Mouse (Mus musculus) liver, embryonic 16.5 days (tissue): ENCODE results near the gene Nphp1. TPM values are rescaled to one million over a fixed set of nuclear protein-coding genes. Genes with fewer than 3 reads are reported as not detected.

Experiments
- ATAC-seq: fragments of 200-750 bp; cut with Nextera tagmentation; 2 replicates; pipeline ENCODE4 v1.8.0; 2017; ENCODE audit warnings: low read depth, mild to moderate bottlenecking, moderate number of reproducible peaks, moderate library complexity
- H3K27ac ChIP-seq: fragments of 300-500 bp; sonication (generic); 2 replicates; pipeline ENCODE4 v1.5.1; 2014; ENCODE audit warnings: mild to moderate bottlenecking, low read length
- H3K27me3 ChIP-seq: fragments of 300-500 bp; sonication (generic); 2 replicates; pipeline ENCODE4 v1.6.1; 2014; ENCODE audit warnings: low read depth, low read length, mixed read lengths; ENCODE audit not compliant: control insufficient read depth, insufficient read depth
- H3K36me3 ChIP-seq: fragments of 300-500 bp; sonication (generic); 2 replicates; pipeline ENCODE4 v1.6.1; 2014; ENCODE audit warnings: mild to moderate bottlenecking; ENCODE audit not compliant: control insufficient read depth, insufficient read depth
- H3K4me1 ChIP-seq: fragments of 300-500 bp; sonication (generic); 2 replicates; pipeline ENCODE4 v1.6.1; 2014; ENCODE audit warnings: low read depth, low read length, mixed read lengths; ENCODE audit not compliant: control insufficient read depth
- H3K4me2 ChIP-seq: fragments of 300-500 bp; sonication (generic); 2 replicates; pipeline ENCODE4 v1.6.1; 2014; ENCODE audit warnings: low read depth, low read length, mixed read lengths
- H3K4me3 ChIP-seq: fragments of 300-500 bp; sonication (generic); 2 replicates; pipeline ENCODE4 v1.5.1; 2014; ENCODE audit warnings: low read depth, mild to moderate bottlenecking, low read length
- H3K9ac ChIP-seq: fragments of 300-500 bp; sonication (generic); 2 replicates; pipeline ENCODE4 v1.6.1; 2014; ENCODE audit warnings: low read depth, low read length
- H3K9me3 ChIP-seq: fragments of 300-500 bp; sonication (generic); replicated peaks from 2 replicates; pipeline ENCODE4 v1.6.1; 2016; ENCODE audit warnings: low read length; ENCODE audit not compliant: control insufficient read depth
- WGBS: fragments of 180-500 bp; shearing (Covaris S2); extraction: QIAGEN DNeasy Blood & Tissue Kit; methylation state at CpG from one replicate; pipeline ENCODE4 v1.1.7; 2014; ENCODE audit not compliant: insufficient replicate concordance; 5-methylcytosine and 5-hydroxymethylcytosine counted together
- polyA plus RNA-seq: library from polyadenylated mRNA; unstranded; fragments of >200 nt; fragmentation: Nextera tagmentation; extraction: Ambion mirVana; gene quantifications from 2 replicates; pipeline ENCODE4 v1.2.1, GENCODE M21; 2015

Nphp1 gene
- polyA plus RNA-seq, result 3.0 and 3.4 TPM in 2 replicates

GRCm38 (mm10) chr2:127788440-127789116 is at the start of gene Nphp1:
Gene Nphp1 (minus strand): TSS chr2:127788897.
- Histone ChIP-seq H3K4me1 (peaks cover 17% of the 10 kb centered on the region), H3K36me3 (no peaks in the 10 kb centered on the region), H3K9me3 (no peaks in the 10 kb centered on the region), H3K9ac (peak within 1 kb of the TSS; percentile 75), H3K27me3 (no peaks in the 10 kb centered on the region), H3K4me3 (peak within 1 kb of the TSS; percentile 81), H3K4me2 (peak within 1 kb of the TSS; percentile 84), H3K27ac (peak within 1 kb of the TSS; percentile 46)
- under 1% methylated on average over 40 of the region's 40 CpGs for WGBS
- ATAC-seq, result peak; percentile 83

DNA sequence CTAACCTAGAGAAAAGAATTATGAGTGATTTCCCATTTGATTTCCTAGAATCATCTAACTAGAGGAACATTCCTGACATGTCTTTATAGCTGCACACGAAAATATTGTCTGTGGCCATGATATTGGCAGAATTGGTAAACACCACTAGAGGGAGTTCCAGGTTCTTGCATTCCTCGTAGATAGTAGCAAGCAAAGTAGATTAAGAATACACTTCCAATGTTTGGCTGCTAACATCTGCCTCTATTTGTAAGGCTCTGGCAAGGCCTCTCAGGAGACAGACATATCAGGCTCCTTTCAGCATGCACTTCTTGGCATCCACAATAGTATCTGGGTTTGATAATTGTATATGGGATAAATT is 44.1 kb upstream of the Nphp1 start:
- WGBS, result 12% methylated on average over 2 of the region's 2 CpGs
- no peaks in the 10 kb centered on the region for H3K27me3 ChIP-seq
- H3K9ac ChIP-seq, result no peak overlapping the region
- H3K4me2 ChIP-seq, result no peak overlapping the region; the same call in 1 of the 2 replicates
- H3K36me3 ChIP-seq, result no peaks in the 10 kb centered on the region
- ATAC-seq, result no peak
- peaks cover 12% of the 10 kb centered on the region for H3K4me1 ChIP-seq
- H3K9me3 ChIP-seq, result no peaks in the 10 kb centered on the region
- no peak overlapping the region for H3K27ac ChIP-seq
- no peak overlapping the region for H3K4me3 ChIP-seq

- H3K27me3 ChIP-seq, result no peaks in the 10 kb centered on the region
- peak overlapping the region; percentile 83 for H3K4me2 ChIP-seq
- peak overlapping the region; percentile 60 for H3K9ac ChIP-seq
- no peak overlapping the region for H3K27ac ChIP-seq
- H3K4me1 ChIP-seq, result peaks cover 12% of the 10 kb centered on the region
- peak overlapping the region; percentile 96 for H3K4me3 ChIP-seq
- 21% methylated on average over 11 of the region's 11 CpGs for WGBS
- H3K9me3 ChIP-seq, result no peaks in the 10 kb centered on the region
- H3K36me3 ChIP-seq, result peaks cover under 1% of the 10 kb centered on the region; the same call in 1 of the 2 replicates
- no peak for ATAC-seq
Measured at GRCm38 (mm10) chr2:127832103-127832832, 43.6 kb upstream of the Nphp1 start.

DNA sequence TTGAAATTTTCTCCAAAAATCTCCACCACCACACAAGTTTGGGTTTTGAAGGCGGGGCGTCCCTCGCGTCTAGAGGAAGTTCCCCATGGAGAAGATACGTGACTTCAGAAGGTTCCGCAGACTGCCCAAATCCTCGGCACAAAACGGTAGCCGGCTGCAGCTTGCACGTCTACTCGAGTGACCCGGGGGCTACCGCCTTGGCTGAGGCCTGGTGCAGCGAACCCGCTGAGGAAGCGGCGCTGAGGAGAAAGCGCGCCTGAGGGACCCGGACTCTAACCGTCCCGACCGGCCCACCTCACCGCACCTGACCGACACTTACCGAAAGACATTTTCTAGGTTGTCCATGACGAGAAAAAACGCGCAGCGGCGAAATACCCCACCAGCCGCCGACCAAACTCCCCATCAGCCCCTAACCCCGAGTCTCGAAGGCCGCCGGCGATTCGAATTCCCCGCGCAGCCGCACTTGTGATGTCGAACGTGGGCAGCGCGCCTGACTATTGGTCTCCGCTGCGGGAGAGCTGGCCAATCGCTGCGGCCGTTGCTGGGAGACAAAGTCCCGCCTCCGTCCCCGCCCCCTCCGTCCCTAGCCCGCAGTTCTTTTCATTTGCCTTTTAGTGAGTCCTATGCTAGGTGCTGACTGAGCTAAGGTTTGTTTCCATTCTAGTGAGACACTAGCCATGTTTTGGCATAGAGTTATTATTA is 42.9 kb upstream of the Nphp1 start, which contains the start of gene Bub1:
Gene Bub1 (minus strand): TSS at position 465 of the 702 bp plus-strand sequence.
- H3K9ac ChIP-seq, result peak within 1 kb of the TSS; percentile 88
- peak; percentile 99 for ATAC-seq
- H3K4me1 ChIP-seq, result peaks cover 12% of the 10 kb centered on the region
- WGBS, result 1% methylated on average over 56 of the region's 56 CpGs
- peaks cover 2% of the 10 kb centered on the region; the same call in 1 of the 2 replicates for H3K36me3 ChIP-seq
- H3K4me2 ChIP-seq, result peak within 1 kb of the TSS; percentile 83
- H3K27me3 ChIP-seq, result no peaks in the 10 kb centered on the region
- H3K4me3 ChIP-seq, result peak within 1 kb of the TSS; percentile 96
- no peaks in the 10 kb centered on the region for H3K9me3 ChIP-seq
- H3K27ac ChIP-seq, result peak within 1 kb of the TSS; percentile 39

- H3K4me3 ChIP-seq, result peak within 1 kb of the TSS; percentile 75
- peaks cover 17% of the 10 kb centered on the region for H3K4me1 ChIP-seq
- H3K27ac ChIP-seq, result peak within 1 kb of the TSS; percentile 64
- peak within 1 kb of the TSS; percentile 67 for H3K4me2 ChIP-seq
- ATAC-seq, result peak; percentile 88
- no peaks in the 10 kb centered on the region for H3K27me3 ChIP-seq
- no peaks in the 10 kb centered on the region for H3K36me3 ChIP-seq
- WGBS, result 1% methylated on average over 37 of the region's 37 CpGs
- H3K9ac ChIP-seq, result peak within 1 kb of the TSS; percentile 72
- H3K9me3 ChIP-seq, result no peaks in the 10 kb centered on the region
Measured at GRCm38 (mm10) chr2:127791919-127792603, 3.4 kb upstream of the Nphp1 start, which contains the start of gene Mtln. Gene Mtln (minus strand): TSS chr2:127792488.

DNA sequence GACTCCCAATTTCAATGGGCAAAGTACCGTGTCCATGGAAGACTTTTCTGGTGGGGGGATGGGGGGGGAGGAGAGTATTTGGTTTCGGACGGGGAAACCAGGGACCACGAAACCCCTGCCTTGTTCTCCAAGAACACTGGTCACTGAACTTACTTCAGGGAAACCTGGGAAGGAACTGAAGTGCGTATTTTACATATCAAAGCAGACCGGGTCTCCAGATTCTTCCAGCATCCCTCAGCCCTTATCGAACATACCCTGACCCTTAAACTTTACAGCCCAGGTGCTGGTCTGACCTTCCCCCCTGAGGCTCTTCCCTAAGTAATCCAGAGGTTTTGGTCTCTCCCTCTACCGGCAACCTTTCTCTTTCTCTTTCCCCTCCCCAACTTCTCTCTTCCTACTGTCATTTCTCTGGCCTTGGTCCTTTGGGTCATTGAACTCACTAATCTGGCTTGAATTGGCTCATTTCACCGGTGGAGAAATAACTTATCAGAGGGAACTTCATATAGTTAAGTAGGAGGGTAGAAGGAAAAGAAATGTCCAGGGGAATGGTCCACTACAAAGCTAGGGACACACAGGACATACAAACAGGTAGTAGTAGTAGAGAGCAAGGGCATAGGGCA is 1.1 kb upstream of the Nphp1 start:
- ATAC-seq, result no peak
- H3K4me2 ChIP-seq, result peak overlapping the region; percentile 84
- H3K27me3 ChIP-seq, result no peaks in the 10 kb centered on the region
- 26% methylated on average over 9 of the region's 9 CpGs for WGBS
- H3K9me3 ChIP-seq, result no peaks in the 10 kb centered on the region
- H3K4me1 ChIP-seq, result peaks cover 17% of the 10 kb centered on the region
- peak overlapping the region; percentile 75; the same call in 1 of the 2 replicates for H3K9ac ChIP-seq
- H3K27ac ChIP-seq, result no peak overlapping the region
- peak overlapping the region; percentile 81 for H3K4me3 ChIP-seq
- H3K36me3 ChIP-seq, result no peaks in the 10 kb centered on the region

DNA sequence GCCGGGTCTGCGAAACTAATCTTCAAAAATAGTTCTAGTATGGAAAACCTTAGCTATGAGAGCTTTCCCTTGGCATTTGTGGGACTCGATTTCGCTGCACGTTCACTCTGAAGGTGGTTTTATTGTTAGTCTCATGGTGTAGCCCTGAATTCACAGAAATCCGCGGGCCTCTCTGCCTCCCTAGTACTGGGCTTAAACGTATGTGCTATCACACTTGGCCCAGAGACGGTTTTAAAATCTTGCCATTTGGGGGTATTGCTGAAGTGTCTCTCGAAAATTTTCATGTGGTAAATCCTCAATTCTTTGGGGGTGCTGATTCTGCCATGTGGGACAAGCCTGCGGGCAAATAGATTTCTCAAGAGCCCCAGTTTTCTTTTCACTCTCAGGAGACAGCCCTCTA is 441 bp upstream of the Nphp1 start:
- no peaks in the 10 kb centered on the region for H3K9me3 ChIP-seq
- ATAC-seq, result no peak; the same call in 1 of the 2 replicates
- no peaks in the 10 kb centered on the region for H3K27me3 ChIP-seq
- peaks cover 17% of the 10 kb centered on the region for H3K4me1 ChIP-seq
- H3K9ac ChIP-seq, result peak overlapping the region; percentile 75
- 3% methylated on average over 11 of the region's 11 CpGs for WGBS
- peak overlapping the region; percentile 81 for H3K4me3 ChIP-seq
- peak overlapping the region; percentile 46 for H3K27ac ChIP-seq
- no peaks in the 10 kb centered on the region for H3K36me3 ChIP-seq
- peak overlapping the region; percentile 84 for H3K4me2 ChIP-seq

DNA sequence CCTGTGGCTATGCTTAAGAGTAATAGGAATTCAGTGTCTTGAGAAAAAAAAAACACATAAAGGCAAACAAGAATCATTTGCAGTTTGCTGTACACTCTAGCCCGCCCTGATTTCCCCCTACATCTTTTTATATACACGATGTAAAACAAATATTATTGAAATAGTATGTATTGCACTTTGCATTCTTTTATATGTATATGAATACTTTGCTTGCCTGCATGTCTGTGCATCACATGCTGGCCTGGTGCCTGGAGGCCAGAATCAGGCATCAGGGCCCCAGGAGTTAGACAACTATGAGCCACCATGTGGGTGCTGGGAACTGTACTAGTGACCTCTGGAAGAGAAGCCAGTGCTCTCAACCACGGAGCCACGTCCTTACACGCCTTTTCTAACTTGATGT is 1.5 kb downstream of the Nphp1 start:
- Histone ChIP-seq H3K9me3 (no peaks in the 10 kb centered on the region), H3K27me3 (no peaks in the 10 kb centered on the region), H3K4me2 (no peak overlapping the region), H3K9ac (no peak overlapping the region), H3K27ac (no peak overlapping the region), H3K4me1 (peaks cover 17% of the 10 kb centered on the region), H3K4me3 (no peak overlapping the region), H3K36me3 (no peaks in the 10 kb centered on the region)
- no peak for ATAC-seq
- WGBS, result 80% methylated on average over 5 of the region's 5 CpGs
